Mouse (Mus musculus): ENCODE results near the gene Syap1.

- TF ChIP-seq CTCF (IDR thresholded peaks at IDR 0.05; ENCODE audit: extremely low read depth, insufficient read length, insufficient replicate concordance, low read depth, low read length) (no peak), POLR2A (IDR thresholded peaks at IDR 0.05; ENCODE audit: low read depth, low read length) (no peak)
These were observed 42.7 kb downstream of the Syap1 start for GRCm38 (mm10) chrX:162845531-162845930.

Data from small intestine, adult 2 months (tissue).